Mouse (Mus musculus) colon, adult 2 months (tissue): Measurements from ENCODE around the gene Cfap100. TPM values are rescaled to one million over a fixed set of nuclear protein-coding genes. Genes with fewer than 3 reads are reported as not detected.

Source experiments
- polyA plus RNA-seq: library from polyadenylated mRNA; depleted of rRNA; stranded (reverse); fragments of >200 nt; gene quantifications from 2 replicates; pipeline ENCODE4 v1.2.3, GENCODE M21; 2012; rRNA removed

Gene Cfap100
- 0.12 and 0.31 TPM in 2 replicates for polyA plus RNA-seq

GRCm38 (mm10) chr6:90428380-90428974, at the start of gene Cfap100:
Gene Cfap100 (minus strand): TSS chr6:90428797.

GRCm38 (mm10) chr6:90462181-90462706, 33.6 kb upstream of the Cfap100 start, which contains the start of gene Klf15:
Gene Klf15 (plus strand): TSS chr6:90462576.

GRCm38 (mm10) chr6:90368976-90369724, 59.4 kb downstream of the Cfap100 start, which contains the start of gene Zxdc:
Gene Zxdc (plus strand): TSS chr6:90369492.

Other genes with a start within 250 kb of the Cfap100 start
- not detected in 2 replicates for gene V1ra8, start 226.0 kb downstream of the Cfap100 start, polyA plus RNA-seq
- 0.10 TPM in 1 of 2 replicates, not detected in the other for gene Vmn1r53, start 204.4 kb downstream of the Cfap100 start, polyA plus RNA-seq
- gene Vmn1r54, start 182.5 kb downstream of the Cfap100 start, polyA plus RNA-seq = not detected in 2 replicates
- not detected in 2 replicates for gene BC048671, start 127.6 kb downstream of the Cfap100 start, polyA plus RNA-seq
- gene Chst13, start 103.6 kb downstream of the Cfap100 start, polyA plus RNA-seq = 0.57 and 1.4 TPM in 2 replicates
- not detected in 2 replicates for gene Uroc1, start 95.5 kb downstream of the Cfap100 start, polyA plus RNA-seq
- 29.1 and 35.4 TPM in 2 replicates for gene Zxdc, start 59.3 kb downstream of the Cfap100 start, polyA plus RNA-seq
- 9.0 and 9.3 TPM in 2 replicates for gene Klf15, start 33.8 kb upstream of the Cfap100 start, polyA plus RNA-seq
- gene Aldh1l1, start 57.6 kb upstream of the Cfap100 start, polyA plus RNA-seq = 51.0 and 52.5 TPM in 2 replicates
- 5.1 and 5.8 TPM in 2 replicates for gene Slc41a3, start 175.9 kb upstream of the Cfap100 start, polyA plus RNA-seq